In genomic region chr4:30262101-30262500, GRCm38 (mm10) we compare ENCODE assay signal across 14 mouse cellular contexts.
DNase-seq lines count a peak whose midpoint lies in the region; ATAC-seq lines count a peak whose summit lies in the region.
"Had no signal": no experiment of that assay in that cellular context is flagged by ENCODE, and none has a peak within 500 bp of the region (broad histone marks: within the 10 kb centered on the region; RNA-seq: fewer than 3 reads in every experiment).

No protein-coding gene starts in this region.

- ATAC-seq in megakaryocyte progenitor cell, adult 5-6 weeks (replicated peaks; ENCODE audit: poor library complexity) = no peak

- DNase-seq in cerebellum, postnatal 14 days = peak; percentile 49 to 76
- DNase-seq in cerebellum, adult 11-12 months = no peak
- peak; percentile 4 for DNase-seq in layer of hippocampus, adult 11-12 months (ENCODE audit: low spot score)
- DNase-seq in layer of hippocampus, postnatal 25 days (ENCODE audit: extremely low spot score in 1 of 2, low spot score in 1 of 2) = no peak
- peak; percentile 43 for DNase-seq in brain, adult 2 months (ENCODE audit: low read depth, low spot score)
- peak; percentile 6 to 16 for DNase-seq in layer of hippocampus, adult 8-10 months (ENCODE audit: low spot score in 2 of 2)
- DNase-seq in adrenal gland, postnatal 36 days = no peak
- DNase-seq: adrenal gland, postnatal 10 days; gastrocnemius, postnatal 25 days; heart, postnatal 36 days; kidney, adult 2 months; kidney, postnatal 14 days; right cerebral cortex, postnatal 4 days had no signal

Comparison
In these comparisons a context has a peak if more than half of its experiments do, and no peak if none do; other contexts are left out.
1. DNase-seq: peak in cerebellum, postnatal 14 days (2 of 2), layer of hippocampus, adult 11-12 months (single experiment), brain, adult 2 months (single experiment) and layer of hippocampus, adult 8-10 months (2 of 2); none in cerebellum, adult 11-12 months (single experiment), layer of hippocampus, postnatal 25 days (0 of 2) and adrenal gland, postnatal 36 days (0 of 2).